Mouse (Mus musculus): Measurements from ENCODE around the gene Nek10. TPM values are rescaled to one million over a fixed set of nuclear protein-coding genes. Genes with fewer than 3 reads are reported as not detected.
A peak's percentile ranks its signal among the peaks of the same experiment; 100 is the strongest.

The Nek10 gene
- total and polyA plus RNA-seq, 3 experiments = 0.01 to 0.04 TPM; not detected in 1

DNA sequence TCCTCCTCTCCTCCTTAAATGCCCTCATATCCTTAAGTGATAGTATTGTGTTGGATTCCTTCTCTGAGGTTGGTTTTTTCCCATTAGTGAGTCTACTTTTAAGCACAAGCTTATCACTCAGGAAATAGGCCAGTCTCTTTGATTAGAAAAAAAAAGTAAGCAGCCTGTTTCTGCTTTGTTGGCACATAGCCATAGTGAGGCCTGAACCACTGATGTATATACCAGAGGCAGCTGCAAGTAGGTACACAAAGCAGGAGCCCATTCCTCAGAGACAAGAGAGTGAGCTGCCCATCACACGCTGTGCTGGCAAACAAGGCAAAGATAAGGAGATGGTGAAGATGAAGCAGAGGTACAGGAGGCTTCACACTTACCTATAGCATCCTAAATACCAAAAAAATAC is 184.2 kb downstream of the Nek10 start (continued):
- TF ChIP-seq MYC (IDR thresholded peaks at IDR 0.05; ENCODE audit: low read depth, low read length) (no peak), CHD1 (IDR thresholded peaks at IDR 0.05; ENCODE audit: low read depth, low read length) (no peak), MXI1 (IDR thresholded peaks at IDR 0.05; ENCODE audit: low read depth, low read length) (no peak)

DNA sequence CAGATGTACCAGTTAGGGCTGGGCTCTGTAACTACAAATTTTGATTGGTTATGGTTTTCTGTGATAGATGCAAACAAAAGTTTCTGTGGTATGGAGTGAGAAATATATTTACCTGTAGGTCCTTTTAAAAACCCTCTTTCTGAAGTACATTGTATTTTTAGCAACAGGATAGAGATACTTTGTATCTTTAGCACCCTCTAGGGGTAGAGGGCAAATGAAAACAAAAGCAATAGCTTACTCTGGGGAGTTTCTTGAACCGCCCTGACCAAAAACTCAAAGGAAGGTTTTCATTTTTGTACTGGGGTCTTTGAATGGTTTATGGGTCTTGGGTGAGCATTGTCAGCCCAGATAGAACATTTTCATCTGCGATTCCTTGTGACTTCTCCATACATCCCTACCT is 188.4 kb downstream of the Nek10 start:
- H3K27me3 ChIP-seq (replicated peaks) = no peaks in the 10 kb centered on the region
- TF ChIP-seq JUND (conservative IDR thresholded peaks at IDR 0.05; ENCODE audit: low read depth, low read length) (no peak), POLR2A (IDR thresholded peaks at IDR 0.05; ENCODE audit: low read depth, low read length) (no peak), CTCF (conservative IDR thresholded peaks at IDR 0.05 in 1 of 2, IDR thresholded peaks at IDR 0.05 in 1 of 2; ENCODE audit: low read depth in 2 of 2, low read length in 2 of 2) (peak in 1 of 2 experiments; percentile 55; a peak in 2 of 4 replicates), ZNF384 (IDR thresholded peaks at IDR 0.05; ENCODE audit: low read depth, low read length) (no peak), E2F4 (IDR thresholded peaks at IDR 0.05; ENCODE audit: insufficient replicate concordance, low read depth, low read length) (no peak), NRF1 (IDR thresholded peaks at IDR 0.05; ENCODE audit: low read depth, low read length) (no peak), ETS1 (conservative IDR thresholded peaks at IDR 0.05; ENCODE audit: low read depth, low read length) (no peak), USF1 (IDR thresholded peaks at IDR 0.05; ENCODE audit: low read depth, low read length) (no peak), SIN3A (IDR thresholded peaks at IDR 0.05; ENCODE audit: low read length) (no peak), MEF2A (IDR thresholded peaks at IDR 0.05; ENCODE audit: borderline replicate concordance, low read depth, low read length) (no peak), UBTF (IDR thresholded peaks at IDR 0.05; ENCODE audit: low read depth, low read length) (no peak), BHLHE40 (IDR thresholded peaks at IDR 0.05; ENCODE audit: low read depth, low read length) (no peak), MXI1 (IDR thresholded peaks at IDR 0.05; ENCODE audit: low read depth, low read length) (no peak), TBP (conservative IDR thresholded peaks at IDR 0.05; ENCODE audit: low read depth, low read length) (no peak), SMC3 (IDR thresholded peaks at IDR 0.05; ENCODE audit: low read depth, low read length) (peak; percentile 12; the same call in 1 of the 2 replicates), CHD2 (IDR thresholded peaks at IDR 0.05; ENCODE audit: low read length) (no peak), EP300 (IDR thresholded peaks at IDR 0.05; ENCODE audit: low read length) (no peak), ZMIZ1 (IDR thresholded peaks at IDR 0.05; ENCODE audit: low read depth, low read length) (no peak), RAD21 (IDR thresholded peaks at IDR 0.05; ENCODE audit: low read depth, low read length) (peak; percentile 33), ZKSCAN1 (IDR thresholded peaks at IDR 0.05; ENCODE audit: borderline replicate concordance, low read depth, low read length) (no peak), KAT2A (IDR thresholded peaks at IDR 0.05; ENCODE audit: insufficient replicate concordance, low read length) (no peak), HCFC1 (IDR thresholded peaks at IDR 0.05; ENCODE audit: low read depth, low read length) (no peak)
- no peaks in the 10 kb centered on the region for H3K9me3 ChIP-seq (replicated peaks; ENCODE audit: low read length)
- no peaks in the 10 kb centered on the region for H3K36me3 ChIP-seq (replicated peaks in 1 of 2; ENCODE audit: control insufficient read depth in 1 of 2, insufficient read depth in 1 of 2, low read length in 1 of 2)
- in situ Hi-C loops (cut with MboI; ENCODE audit: low pct_ligation_motif_present, low pct_unique_long_range_greater_than_20kb, low sequenced_read_pairs) (loop anchor here (25.0 kb wide), 1 partner anchor 104 kb away; no protein-coding TSS in a partner anchor), dilution Hi-C loops (cut with MboI; ENCODE audit: extremely low pct_ligation_motif_present, extremely low pct_unique_long_range_greater_than_20kb, low sequenced_read_pairs) (no loop called here)
- peak; percentile 13 for DNase-seq (ENCODE audit: extremely low read depth)
- no peak overlapping the region for H3K27ac ChIP-seq (ENCODE audit: insufficient read depth, low read depth)
- H3K4me2 ChIP-seq (ENCODE audit: insufficient read depth, low read depth, poor library complexity, severe bottlenecking) = no peak overlapping the region
- H3K79me2 ChIP-seq (replicated peaks; ENCODE audit: control insufficient read depth, extremely low read depth, insufficient read depth, poor library complexity, severe bottlenecking) = no peaks in the 10 kb centered on the region
- no peaks in the 10 kb centered on the region for H3K4me1 ChIP-seq (ENCODE audit: control insufficient read depth in 1 of 2, insufficient read depth in 2 of 2)
- no peak overlapping the region for H3K4me3 ChIP-seq (replicated peaks in 1 of 3; ENCODE audit: low read depth in 2 of 3, low read length in 2 of 3, poor library complexity in 1 of 3)
- H3K9ac ChIP-seq (ENCODE audit: insufficient read depth, low read depth) = no peak overlapping the region
